Mouse (Mus musculus): ENCODE measurements at regions not wholly inside any gene's neighbourhood (a gene's known extent, or its start where the extent isn't known, plus 50 kb on each side); places are given as distances from the start of the nearest gene placed in this dataset.

DNA sequence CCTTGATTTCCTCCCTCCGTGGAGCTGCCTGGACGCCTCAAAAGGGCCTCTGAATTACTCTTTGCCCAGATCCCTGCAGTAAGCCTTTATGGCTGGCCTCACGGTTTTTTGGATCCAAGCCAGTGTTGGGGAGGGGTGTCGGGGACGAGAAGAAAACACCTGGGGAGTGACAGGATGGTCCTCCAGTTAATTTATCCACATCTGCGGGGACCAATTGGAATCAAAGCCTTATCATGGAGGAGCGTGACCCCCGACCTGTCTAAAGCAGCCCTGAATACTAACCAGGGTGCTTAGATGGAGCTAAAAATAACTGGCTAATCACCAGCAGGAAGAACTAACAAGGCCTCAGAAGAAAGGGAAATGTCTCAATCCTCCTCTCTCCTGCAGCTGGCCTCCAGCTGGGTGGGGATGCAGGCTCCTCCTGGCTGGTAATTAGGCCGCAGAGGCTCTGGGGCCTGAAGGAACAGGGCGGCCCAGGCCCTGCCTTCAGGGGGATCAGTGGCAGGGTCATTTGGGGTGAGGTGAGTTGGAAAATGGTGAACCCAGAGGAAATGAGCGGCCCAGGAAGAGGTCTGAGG is 107.2 kb upstream of the Atp1a1 start:
- Histone ChIP-seq H3K9ac (ENCODE audit: insufficient read depth, low read depth, low read length, poor library complexity, severe bottlenecking) (peak overlapping the region; percentile 49; the same call in 1 of the 2 replicates), H3K4me1 (ENCODE audit: control insufficient read depth in 2 of 2, insufficient read depth in 2 of 2, low read length in 2 of 2, poor library complexity in 1 of 2) (peaks cover 22 to 29% of the 10 kb centered on the region in 2 experiments), H3K9me3 (ENCODE audit: control insufficient read depth, insufficient read depth, low read depth, low read length) (no peaks in the 10 kb centered on the region), H3K36me3 (ENCODE audit: control insufficient read depth, insufficient read depth, low read length, poor library complexity, severe bottlenecking) (no peaks in the 10 kb centered on the region), H3K4me3 (ENCODE audit: insufficient read depth in 1 of 2, low read depth in 1 of 2, low read length in 2 of 2, poor library complexity in 1 of 2, severe bottlenecking in 1 of 2) (peak overlapping the region; percentile 12 to 19; a peak in 2 of 4 replicates), H3K27ac (ENCODE audit: insufficient read depth, low read depth, low read length, poor library complexity, severe bottlenecking) (peak overlapping the region; percentile 54; the same call in 1 of the 2 replicates)
- in situ Hi-C loops (cut with MboI; ENCODE audit: low sequenced_read_pairs in 2 of 2, unreplicated experiment in 2 of 2): no loop called here
- DNase-seq (ENCODE audit: low read depth, low spot score): no peak
- TF ChIP-seq ZC3H11A (IDR thresholded peaks at IDR 0.05; ENCODE audit: borderline replicate concordance, low read depth, low read length): no peak
- TF ChIP-seq MAFK (IDR thresholded peaks at IDR 0.05; ENCODE audit: insufficient read depth, low read depth, low read length): no peak
- no peak for TF ChIP-seq CHD2 (IDR thresholded peaks at IDR 0.05; ENCODE audit: low read depth, low read length)
- TF ChIP-seq ZNF384 (IDR thresholded peaks at IDR 0.05; ENCODE audit: low read depth, low read length): no peak
- TF ChIP-seq HCFC1 (IDR thresholded peaks at IDR 0.05; ENCODE audit: borderline replicate concordance, insufficient read depth, low read length): no peak

DNA sequence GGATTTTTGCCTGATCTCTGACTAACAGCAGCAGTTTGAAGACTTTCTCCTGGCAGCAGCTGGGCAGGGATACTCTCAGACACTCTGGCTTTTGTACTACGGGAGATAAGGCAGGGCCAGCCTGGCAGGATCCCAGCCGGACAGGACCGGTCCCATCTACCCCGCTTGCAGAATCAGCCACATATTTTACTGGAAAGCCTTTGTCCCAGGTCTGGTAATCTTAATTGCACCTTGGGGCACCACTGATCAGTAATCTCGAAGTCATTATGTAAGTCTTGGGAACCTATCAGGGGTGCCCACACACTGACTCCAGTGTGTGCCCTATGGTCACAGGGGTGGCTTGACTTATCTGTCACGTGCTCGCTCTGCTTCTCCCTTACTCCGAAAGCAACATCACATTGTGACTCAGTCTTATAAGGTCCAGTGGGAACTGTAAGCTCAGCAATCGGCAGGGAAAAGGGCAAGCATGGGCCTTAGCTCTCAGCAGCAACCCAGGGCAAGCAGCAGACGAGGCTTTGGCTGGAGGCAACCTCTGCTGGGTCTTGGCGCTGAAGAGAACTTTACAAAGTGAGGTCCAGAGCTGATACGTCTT is 105.0 kb upstream of the Atp1a1 start:
- Histone ChIP-seq H3K9ac (ENCODE audit: insufficient read depth, low read depth, low read length, poor library complexity, severe bottlenecking) (no peak overlapping the region), H3K4me1 (ENCODE audit: control insufficient read depth in 2 of 2, insufficient read depth in 2 of 2, low read length in 2 of 2, poor library complexity in 1 of 2) (peaks cover 18 to 19% of the 10 kb centered on the region in 2 experiments), H3K27ac (ENCODE audit: insufficient read depth, low read depth, low read length, poor library complexity, severe bottlenecking) (no peak overlapping the region), H3K36me3 (ENCODE audit: control insufficient read depth, insufficient read depth, low read length, poor library complexity, severe bottlenecking) (no peaks in the 10 kb centered on the region), H3K4me3 (ENCODE audit: insufficient read depth in 1 of 2, low read depth in 1 of 2, low read length in 2 of 2, poor library complexity in 1 of 2, severe bottlenecking in 1 of 2) (no peak overlapping the region), H3K9me3 (ENCODE audit: control insufficient read depth, insufficient read depth, low read depth, low read length) (no peaks in the 10 kb centered on the region)
- in situ Hi-C loops (cut with MboI; ENCODE audit: low sequenced_read_pairs in 2 of 2, unreplicated experiment in 2 of 2): no loop called here
- DNase-seq (ENCODE audit: low read depth, low spot score): no peak
- TF ChIP-seq CHD2 (IDR thresholded peaks at IDR 0.05; ENCODE audit: low read depth, low read length) (no peak), MAFK (IDR thresholded peaks at IDR 0.05; ENCODE audit: insufficient read depth, low read depth, low read length) (no peak), ZNF384 (IDR thresholded peaks at IDR 0.05; ENCODE audit: low read depth, low read length) (no peak), HCFC1 (IDR thresholded peaks at IDR 0.05; ENCODE audit: borderline replicate concordance, insufficient read depth, low read length) (no peak), ZC3H11A (IDR thresholded peaks at IDR 0.05; ENCODE audit: borderline replicate concordance, low read depth, low read length) (no peak)

DNA sequence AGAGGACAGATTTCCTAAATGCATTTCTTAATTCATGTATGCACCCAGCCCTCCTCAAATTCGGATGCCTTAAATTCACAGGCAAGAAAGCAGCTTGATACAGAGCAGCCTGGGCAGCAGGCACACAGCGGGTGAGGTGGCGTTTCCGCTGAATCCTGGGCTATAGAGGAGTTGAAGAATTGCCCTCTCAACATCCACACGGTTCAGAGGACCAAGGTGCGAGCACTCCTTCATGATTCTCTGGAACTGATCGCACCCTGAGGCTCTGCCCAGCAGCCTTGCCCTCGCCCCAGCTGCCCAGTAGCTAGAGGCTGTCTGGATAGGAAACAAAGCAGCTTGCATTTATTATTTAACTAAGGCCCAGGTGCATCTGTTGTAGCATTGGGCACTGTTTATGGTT is 104.3 kb upstream of the Atp1a1 start:
- H3K9me3 ChIP-seq (ENCODE audit: control insufficient read depth, insufficient read depth, low read depth, low read length): no peaks in the 10 kb centered on the region
- in situ Hi-C loops (cut with MboI; ENCODE audit: low sequenced_read_pairs in 2 of 2, unreplicated experiment in 2 of 2): no loop called here
- no peak for DNase-seq (ENCODE audit: low read depth, low spot score)
- no peak overlapping the region for H3K4me3 ChIP-seq (ENCODE audit: insufficient read depth in 1 of 2, low read depth in 1 of 2, low read length in 2 of 2, poor library complexity in 1 of 2, severe bottlenecking in 1 of 2)
- no peak overlapping the region for H3K27ac ChIP-seq (ENCODE audit: insufficient read depth, low read depth, low read length, poor library complexity, severe bottlenecking)
- no peak overlapping the region for H3K9ac ChIP-seq (ENCODE audit: insufficient read depth, low read depth, low read length, poor library complexity, severe bottlenecking)
- no peaks in the 10 kb centered on the region for H3K36me3 ChIP-seq (ENCODE audit: control insufficient read depth, insufficient read depth, low read length, poor library complexity, severe bottlenecking)
- TF ChIP-seq MAFK (IDR thresholded peaks at IDR 0.05; ENCODE audit: insufficient read depth, low read depth, low read length) (no peak), CHD2 (IDR thresholded peaks at IDR 0.05; ENCODE audit: low read depth, low read length) (no peak), ZNF384 (IDR thresholded peaks at IDR 0.05; ENCODE audit: low read depth, low read length) (no peak), ZC3H11A (IDR thresholded peaks at IDR 0.05; ENCODE audit: borderline replicate concordance, low read depth, low read length) (no peak), HCFC1 (IDR thresholded peaks at IDR 0.05; ENCODE audit: borderline replicate concordance, insufficient read depth, low read length) (no peak)
- peaks cover 13% of the 10 kb centered on the region in 2 experiments for H3K4me1 ChIP-seq (ENCODE audit: control insufficient read depth in 2 of 2, insufficient read depth in 2 of 2, low read length in 2 of 2, poor library complexity in 1 of 2)

DNA sequence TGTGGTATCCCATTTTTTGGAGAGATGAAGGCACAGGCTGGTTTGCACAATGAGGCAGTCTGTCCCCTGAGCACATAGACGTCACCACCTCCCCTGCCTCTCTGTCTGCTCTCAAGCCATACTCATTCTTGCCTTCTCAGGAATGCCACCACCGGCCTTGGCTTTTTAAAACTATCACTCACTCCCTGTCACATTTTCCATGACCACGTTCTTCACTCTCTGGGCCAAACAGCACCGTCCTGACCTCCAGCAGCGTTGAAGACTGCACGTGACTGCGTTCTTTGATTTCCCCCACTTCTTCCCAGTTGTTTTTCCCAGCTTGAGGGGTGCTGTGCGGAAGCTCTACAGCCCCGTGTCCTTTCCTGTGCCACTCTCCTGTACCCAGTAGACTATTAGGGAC is 100.4 kb upstream of the Atp1a1 start:
- Histone ChIP-seq H3K9ac (ENCODE audit: insufficient read depth, low read depth, low read length, poor library complexity, severe bottlenecking) (no peak overlapping the region), H3K4me3 (ENCODE audit: insufficient read depth in 1 of 2, low read depth in 1 of 2, low read length in 2 of 2, poor library complexity in 1 of 2, severe bottlenecking in 1 of 2) (no peak overlapping the region), H3K27ac (ENCODE audit: insufficient read depth, low read depth, low read length, poor library complexity, severe bottlenecking) (no peak overlapping the region), H3K9me3 (ENCODE audit: control insufficient read depth, insufficient read depth, low read depth, low read length) (no peaks in the 10 kb centered on the region), H3K36me3 (ENCODE audit: control insufficient read depth, insufficient read depth, low read length, poor library complexity, severe bottlenecking) (no peaks in the 10 kb centered on the region), H3K4me1 (ENCODE audit: control insufficient read depth in 2 of 2, insufficient read depth in 2 of 2, low read length in 2 of 2, poor library complexity in 1 of 2) (peaks cover 2 to 3% of the 10 kb centered on the region in 2 experiments; a peak in 3 of 4 replicates)
- TF ChIP-seq MAFK (IDR thresholded peaks at IDR 0.05; ENCODE audit: insufficient read depth, low read depth, low read length): no peak
- TF ChIP-seq ZNF384 (IDR thresholded peaks at IDR 0.05; ENCODE audit: low read depth, low read length): no peak
- no peak for TF ChIP-seq ZC3H11A (IDR thresholded peaks at IDR 0.05; ENCODE audit: borderline replicate concordance, low read depth, low read length)
- TF ChIP-seq CHD2 (IDR thresholded peaks at IDR 0.05; ENCODE audit: low read depth, low read length): no peak
- TF ChIP-seq HCFC1 (IDR thresholded peaks at IDR 0.05; ENCODE audit: borderline replicate concordance, insufficient read depth, low read length): no peak
- no peak for DNase-seq (ENCODE audit: low read depth, low spot score)
- in situ Hi-C loops (cut with MboI; ENCODE audit: low sequenced_read_pairs in 2 of 2, unreplicated experiment in 2 of 2): no loop called here

Measured in ES-E14 (cell line).